Mouse (Mus musculus) cerebellum, adult 8-10 months (tissue): ENCODE data around the gene Psmb4.
"Not testable (repeated sequence)": the region's sequence is repeated elsewhere in the genome, so short reads cannot be mapped to it uniquely, and the experiment has no call there.

Experiments used
- DNase-seq: peaks from one replicate; pipeline ENCODE4 v3.0.0; 2022

Psmb4 gene

GRCm38 (mm10) chr3:94886316-94887224 lies at the start of gene Psmb4:
Psmb4 (minus strand) TSS chr3:94886961.
- DNase-seq, result peak; percentile 80

DNA sequence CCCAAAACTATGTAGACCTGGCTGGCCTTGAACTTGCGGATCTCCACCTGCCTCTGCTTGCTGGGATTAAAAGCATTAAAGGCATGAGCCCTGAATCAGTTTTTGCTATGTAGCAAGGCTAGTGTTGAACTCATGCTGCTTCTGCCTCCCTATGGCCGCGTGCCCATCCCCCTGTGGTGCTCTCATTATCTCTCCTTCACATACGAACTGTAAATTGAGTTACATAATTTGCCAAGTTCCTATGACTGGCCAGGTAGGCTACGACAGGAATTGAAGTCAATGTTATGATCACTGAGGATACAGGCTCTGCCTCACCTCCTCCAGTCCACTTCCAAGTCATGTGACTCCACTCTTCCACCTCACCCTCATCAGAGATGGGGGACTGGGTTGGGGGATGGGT lies 49.4 kb upstream of the Psmb4 start:
- not testable (repeated sequence) for DNase-seq

DNA sequence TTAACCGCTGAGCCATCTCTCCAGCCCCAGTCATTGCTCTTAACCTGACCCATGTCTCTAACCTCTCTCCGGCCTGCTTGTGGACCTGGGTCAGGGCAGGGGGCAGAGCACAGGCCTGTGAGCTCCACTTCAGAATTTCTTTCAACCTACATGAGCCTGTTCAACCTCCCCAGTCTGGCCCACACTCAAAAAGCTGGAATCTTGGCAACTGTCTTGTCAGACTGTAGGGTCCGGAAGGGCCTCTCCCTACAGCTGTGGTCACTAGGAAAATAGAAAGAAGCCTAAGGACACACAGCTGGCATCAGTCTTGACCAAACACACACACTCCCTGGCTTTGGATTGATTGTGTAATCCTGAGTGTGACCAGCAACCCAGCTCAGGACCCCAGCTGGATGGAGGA lies 48.6 kb upstream of the Psmb4 start:
- not testable (repeated sequence) for DNase-seq

GRCm38 (mm10) chr3:94934564-94934963 lies 47.8 kb upstream of the Psmb4 start:
- not testable (repeated sequence) for DNase-seq

GRCm38 (mm10) chr3:94933604-94934003 lies 46.8 kb upstream of the Psmb4 start:
- not testable (repeated sequence) for DNase-seq

GRCm38 (mm10) chr3:94932809-94933564 lies 46.2 kb upstream of the Psmb4 start, which contains the start of gene Selenbp1:
Selenbp1 (plus strand) TSS chr3:94933056.
- no peak for DNase-seq

DNA sequence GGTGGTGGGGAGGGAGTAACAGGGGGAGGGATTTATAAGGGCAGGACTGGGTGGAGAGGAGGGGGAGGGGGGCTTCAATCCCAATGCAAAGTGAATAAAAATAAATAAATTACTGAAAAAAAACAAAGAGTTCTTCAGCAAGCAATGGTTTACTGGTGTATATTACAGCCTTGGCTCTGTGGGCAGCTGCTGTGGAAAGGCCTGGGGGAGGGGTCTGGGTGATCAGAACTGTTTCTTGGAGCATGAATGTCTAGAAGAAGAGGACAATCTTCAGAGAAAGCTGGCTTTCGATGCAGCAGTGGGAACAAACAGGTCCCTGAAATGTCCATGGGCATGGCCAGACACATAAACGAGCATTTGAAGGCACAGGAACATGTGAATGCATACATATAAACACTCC lies 45.5 kb upstream of the Psmb4 start:
- DNase-seq, result not testable (repeated sequence)

- DNase-seq, result not testable (repeated sequence)
These were observed 44.8 kb upstream of the Psmb4 start for GRCm38 (mm10) chr3:94931427-94932082.

GRCm38 (mm10) chr3:94930386-94931266 lies 43.9 kb upstream of the Psmb4 start:
- DNase-seq, result not testable (repeated sequence)

- not testable (repeated sequence) for DNase-seq
These were observed 42.2 kb upstream of the Psmb4 start for GRCm38 (mm10) chr3:94928979-94929378.

DNA sequence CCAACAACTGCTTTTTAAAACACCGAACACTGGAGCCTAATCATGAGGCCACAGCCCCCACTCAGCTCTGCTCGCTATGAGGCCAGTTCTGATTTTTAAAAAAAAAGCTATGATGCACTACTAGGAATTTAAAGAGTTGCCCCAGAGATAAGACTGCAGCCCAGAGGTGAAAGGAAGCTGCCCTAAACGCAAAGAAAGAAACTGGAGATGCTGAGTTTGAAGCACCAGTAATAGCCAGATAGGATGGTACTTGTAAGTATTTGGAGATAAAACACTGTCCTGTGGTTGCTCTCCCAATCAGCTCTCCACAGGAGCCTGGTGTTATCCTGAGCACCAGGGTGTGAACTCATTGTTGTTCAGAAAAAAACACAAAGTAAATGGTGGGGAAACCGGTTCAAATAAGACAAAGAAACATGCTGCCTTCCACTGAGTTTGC lies 39.6 kb upstream of the Psmb4 start:
- not testable (repeated sequence) for DNase-seq

DNA sequence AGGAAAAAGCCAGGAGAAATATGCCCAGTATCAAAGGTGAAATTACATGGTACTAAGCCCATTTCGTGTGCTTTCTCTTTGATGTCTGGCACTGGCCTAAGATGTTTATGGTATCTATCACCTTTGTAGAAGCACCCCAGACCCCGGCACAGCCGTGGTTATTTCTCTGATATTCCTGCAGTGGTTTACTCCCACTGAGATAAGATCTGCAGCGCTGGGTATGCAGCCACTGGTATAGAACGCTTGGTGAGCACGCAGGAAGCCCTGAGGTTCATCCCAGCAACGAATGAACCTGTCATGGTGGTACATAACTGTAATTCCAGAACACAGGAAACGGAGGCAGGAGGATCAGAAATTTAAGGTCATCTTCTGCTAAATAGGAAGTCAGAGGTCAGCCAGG lies 37.9 kb upstream of the Psmb4 start:
- no peak for DNase-seq

- no peak for DNase-seq
These were observed 35.6 kb upstream of the Psmb4 start for GRCm38 (mm10) chr3:94922333-94922732.

DNA sequence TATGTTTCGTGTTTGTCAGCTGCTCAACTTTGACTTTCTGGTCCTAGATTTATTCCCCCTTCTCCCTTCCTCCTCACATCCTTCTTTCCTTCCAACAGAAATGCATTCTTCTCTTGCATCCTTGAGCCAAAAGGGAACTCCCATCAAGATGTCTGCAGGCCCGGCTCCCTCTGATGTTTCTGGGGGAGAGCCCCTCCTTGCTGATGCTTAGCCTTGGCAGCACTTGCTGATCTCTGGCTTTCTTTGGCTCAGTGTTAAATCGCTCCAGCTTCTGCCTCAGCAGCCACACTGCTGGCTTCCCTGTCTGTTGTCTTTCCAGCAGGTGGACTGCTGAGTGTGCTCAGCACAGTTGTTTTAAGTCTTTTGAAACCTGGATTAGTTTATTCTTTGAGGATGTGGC lies 34.3 kb upstream of the Psmb4 start:
- no peak for DNase-seq

DNA sequence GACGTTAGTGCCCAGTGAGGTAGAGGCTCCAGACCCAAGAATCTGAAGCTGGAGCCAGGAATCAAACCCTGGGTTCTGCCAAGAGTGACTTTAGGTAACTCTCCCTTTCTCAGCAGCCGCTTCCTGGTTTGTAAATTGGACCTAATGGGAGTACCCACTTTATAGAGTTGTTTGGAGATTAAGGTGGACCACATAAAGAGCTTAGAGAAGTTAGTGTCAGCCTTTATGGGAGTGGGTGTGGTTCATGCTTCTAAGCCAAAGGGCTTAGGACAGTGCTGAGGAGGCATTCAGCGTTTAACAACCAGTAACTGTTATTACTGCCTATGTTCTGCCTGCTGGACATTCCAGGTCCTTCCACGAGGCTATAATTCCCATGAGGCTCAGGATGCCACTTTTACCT lies 32.1 kb upstream of the Psmb4 start:
- no peak for DNase-seq

DNA sequence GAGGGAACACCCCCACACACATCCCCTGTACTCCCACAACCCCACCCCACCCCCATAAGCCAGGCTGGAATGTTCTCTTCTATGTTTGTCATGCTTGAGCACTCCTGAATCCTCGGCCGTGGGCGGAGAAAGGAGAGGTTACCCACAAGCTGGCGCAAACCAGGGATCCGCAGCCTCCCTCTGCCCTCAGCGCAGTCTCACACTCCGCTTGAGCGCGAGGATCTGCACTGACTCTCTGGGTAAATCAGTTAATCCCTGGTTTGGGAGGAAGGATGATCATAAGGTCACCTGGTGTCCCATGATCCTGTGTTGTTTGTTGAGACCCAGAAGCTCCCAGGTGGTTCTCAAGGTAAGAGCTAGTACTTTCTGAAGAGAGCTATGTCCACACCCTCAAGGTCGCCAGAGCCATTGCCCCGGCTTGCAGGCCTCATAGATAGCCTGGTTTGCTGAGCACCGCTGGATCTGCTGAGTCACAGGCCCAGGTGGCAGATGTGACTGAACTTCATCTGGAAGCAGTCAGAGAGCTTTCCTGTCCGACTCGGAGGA lies 31.1 kb upstream of the Psmb4 start:
- DNase-seq, result no peak

DNA sequence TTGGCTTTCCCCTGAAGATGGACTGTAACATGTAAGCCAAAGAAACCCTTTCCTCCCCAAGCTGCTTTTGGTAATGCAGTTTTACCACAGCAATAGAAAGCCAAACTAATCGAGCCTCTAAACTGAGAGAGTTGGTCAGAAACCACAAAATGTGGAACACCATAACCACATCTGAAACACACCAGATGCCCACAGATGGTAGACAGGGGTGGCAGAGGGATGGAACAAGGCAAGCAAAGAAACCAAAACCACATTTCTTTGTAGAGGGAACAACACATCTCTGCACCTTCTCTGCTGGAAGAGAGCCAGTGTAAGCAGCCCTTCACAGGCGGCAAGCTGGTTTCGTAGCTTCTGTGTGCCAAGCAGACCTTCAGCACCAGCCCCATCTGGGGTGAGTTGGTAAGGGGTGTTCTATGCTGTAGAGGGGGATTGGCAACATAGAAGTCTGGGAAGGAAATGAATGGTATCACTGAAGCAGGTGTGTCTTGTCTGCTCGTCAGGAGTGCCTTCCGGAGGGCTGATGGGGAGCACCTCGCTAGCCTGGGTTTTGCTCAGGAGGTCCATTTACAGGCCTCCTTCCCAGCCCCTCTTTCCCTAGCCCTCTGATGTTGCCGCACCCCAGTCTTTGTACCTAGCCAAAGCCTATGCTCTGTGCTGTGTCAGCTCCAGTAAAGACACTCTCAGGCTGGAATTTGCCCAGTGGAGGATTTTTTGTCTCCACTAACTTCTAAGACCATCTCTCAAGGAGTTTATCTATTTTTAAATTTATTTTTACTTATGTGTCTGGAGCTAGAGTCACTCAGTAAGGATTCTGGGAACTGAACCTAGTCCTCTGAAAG lies 29.4 kb upstream of the Psmb4 start:
- no peak for DNase-seq

DNA sequence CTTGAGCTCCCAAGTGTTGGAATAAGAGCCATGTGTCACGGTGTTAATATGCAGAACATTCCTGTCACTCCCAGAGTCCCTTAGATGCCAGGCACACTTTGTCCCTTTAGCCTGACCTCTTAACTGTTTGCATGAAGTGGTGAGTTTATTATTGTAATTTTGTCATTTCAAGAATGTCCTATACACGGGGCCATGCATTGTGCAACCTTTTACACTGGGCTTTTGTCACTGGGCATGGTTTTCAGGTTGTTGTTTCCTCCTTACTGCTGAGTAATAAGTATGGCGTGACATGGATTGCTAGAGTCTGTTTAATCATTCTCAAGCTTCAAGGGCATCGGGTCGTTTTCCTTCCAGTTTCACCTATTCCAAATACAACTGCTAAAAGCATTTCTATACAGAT lies 27.0 kb upstream of the Psmb4 start:
- no peak for DNase-seq

DNA sequence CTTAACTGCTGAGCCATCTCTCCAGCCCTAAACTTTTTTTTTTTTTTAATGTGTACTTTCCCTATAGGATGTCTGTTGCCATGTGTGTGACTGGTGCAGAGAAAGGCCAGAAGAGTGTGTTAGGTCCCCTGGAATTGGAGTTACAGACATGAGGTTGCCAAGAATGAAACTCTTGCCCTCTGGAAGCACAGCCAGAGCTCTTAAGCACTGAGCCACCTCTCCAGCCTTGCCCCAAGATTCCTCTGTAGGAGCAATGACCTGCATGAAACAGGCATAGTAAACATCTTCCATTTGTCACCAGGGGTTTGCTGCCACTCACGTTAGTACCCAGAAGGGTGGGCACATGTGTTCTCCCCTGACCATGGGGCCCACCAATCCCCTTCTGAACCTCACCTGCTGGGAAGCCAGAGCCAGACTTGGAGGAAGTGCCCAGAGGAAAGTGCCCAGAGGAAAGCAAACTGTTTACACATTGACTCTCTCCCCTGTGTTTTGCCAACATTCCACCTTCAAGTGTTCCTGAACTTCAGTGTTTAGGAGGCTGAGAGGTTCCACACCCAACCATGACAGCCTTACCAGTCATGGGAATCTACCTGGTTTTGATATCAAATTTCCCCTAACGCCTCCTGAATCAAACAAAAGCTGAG lies 24.4 kb upstream of the Psmb4 start:
- DNase-seq, result no peak

GRCm38 (mm10) chr3:94906482-94906881 lies 19.7 kb upstream of the Psmb4 start:
- no peak for DNase-seq
